Mouse (Mus musculus) lung, postnatal 0 days (tissue): ENCODE results near the gene Cox6b2.

ENCODE experiments used
- CTCF ChIP-seq: IDR thresholded peaks from 2 replicates; pipeline ENCODE4 v1.5.1; 2016; ENCODE audit warnings: antibody characterized with exemption, mild to moderate bottlenecking
- EP300 ChIP-seq: IDR thresholded peaks from 2 replicates; pipeline ENCODE4 v1.6.1; 2016; ENCODE audit warnings: antibody characterized with exemption, mild to moderate bottlenecking, control low read depth

GRCm38 (mm10) chr7:4716955-4717354 lies 35.9 kb downstream of the Cox6b2 start:
- TF ChIP-seq EP300: no peak
- TF ChIP-seq CTCF: no peak
